Mouse (Mus musculus) ovary, adult 10 weeks (tissue): ENCODE results near the gene Snrpd3. TPM values are rescaled to one million over a fixed set of nuclear protein-coding genes. Genes with fewer than 3 reads are reported as not detected.

Source experiments
- polyA plus RNA-seq: library from polyadenylated mRNA; stranded (reverse); fragments of 350-450 nt; fragmentation: Illumina TruSeq; extraction: RNeasy Lipid Tissue Mini Kit (QIAGEN cat#74804); gene quantifications from one replicate; pipeline ENCODE4 v1.2.3, GENCODE M21; 2014

The Snrpd3 gene
- 24.8 TPM for polyA plus RNA-seq

GRCm38 (mm10) chr10:75517073-75517757, at the start of gene Snrpd3:
Snrpd3 (plus strand) TSS chr10:75517551.

GRCm38 (mm10) chr10:75517758-75518143, 400 bp downstream of the Snrpd3 start, which contains the start of gene Gucd1:
Gucd1 (minus strand) TSS chr10:75517972.

DNA sequence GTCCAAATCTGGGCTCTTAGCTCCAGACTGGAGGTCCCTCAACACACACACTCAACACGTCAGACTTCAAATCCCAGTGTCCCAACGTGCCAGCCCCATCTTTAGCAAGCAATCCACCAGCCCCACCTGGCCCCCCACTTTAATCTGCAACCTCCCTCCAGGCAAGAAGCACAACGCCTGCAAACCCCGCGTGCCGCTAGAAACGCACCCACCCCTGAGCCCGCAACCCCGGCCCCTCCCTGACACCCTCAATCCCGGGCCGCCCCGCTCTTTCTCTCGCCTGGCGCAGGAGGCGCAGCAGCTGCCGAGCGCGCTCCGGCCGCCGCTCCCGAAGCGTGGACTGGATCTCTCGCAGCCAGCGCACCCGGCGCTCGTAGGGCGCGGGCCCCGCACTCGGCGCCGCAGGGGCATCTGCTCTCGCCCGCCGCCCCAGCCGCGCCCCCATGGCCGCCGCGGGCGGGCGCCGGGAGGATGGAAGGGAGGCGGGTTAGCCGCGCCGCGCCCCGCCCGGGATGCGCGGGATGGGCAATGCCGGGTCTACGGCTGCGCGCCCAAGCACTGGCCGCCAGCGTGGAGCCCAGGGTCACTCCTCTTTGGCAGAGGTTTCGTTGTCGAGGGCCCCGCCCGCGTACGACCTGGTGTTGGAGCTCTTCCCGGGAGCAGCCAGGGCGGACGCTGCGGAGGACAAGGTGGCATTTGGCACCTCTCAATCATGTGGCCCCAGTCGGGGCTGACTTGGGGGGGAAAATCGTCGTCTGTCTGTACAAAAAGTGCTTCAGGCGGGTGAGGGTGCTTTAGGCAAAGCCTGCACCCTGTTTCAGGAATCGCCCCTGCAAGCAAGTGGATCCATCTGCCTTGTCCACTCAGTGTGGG, 42.6 kb downstream of the Snrpd3 start, which contains the start of gene Lrrc75b:
Gene Lrrc75b (minus strand): TSS at position 655 of the 873 bp plus-strand sequence.

GRCm38 (mm10) chr10:75561071-75561654, 43.8 kb downstream of the Snrpd3 start, which contains the start of gene Ggt1:
Ggt1 (plus strand) TSS chr10:75561604.

Other genes with a start within 250 kb of the Snrpd3 start
- gene Adora2a, start 200.7 kb upstream of the Snrpd3 start, polyA plus RNA-seq: not detected
- gene Upb1, start 116.4 kb upstream of the Snrpd3 start, polyA plus RNA-seq: 0.20 TPM
- 3.3 TPM for gene Gucd1, start 421 bp downstream of the Snrpd3 start, polyA plus RNA-seq
- gene Lrrc75b, start 42.8 kb downstream of the Snrpd3 start, polyA plus RNA-seq: 1.0 TPM
- not detected for gene Ggt1, start 44.1 kb downstream of the Snrpd3 start, polyA plus RNA-seq
- gene Ggt5, start 71.8 kb downstream of the Snrpd3 start, polyA plus RNA-seq: 2.2 TPM
- 2.0 TPM for gene Susd2, start 126.5 kb downstream of the Snrpd3 start, polyA plus RNA-seq
- 7.4 TPM for gene Cabin1, start 246.8 kb downstream of the Snrpd3 start, polyA plus RNA-seq